Mouse (Mus musculus) heart, postnatal 0 days (tissue): Measurements from ENCODE around the gene Cxcl16. TPM values are rescaled to one million over a fixed set of nuclear protein-coding genes. Genes with fewer than 3 reads are reported as not detected.
"Not testable (repeated sequence)": the region's sequence is repeated elsewhere in the genome, so short reads cannot be mapped to it uniquely, and the experiment has no call there.

ENCODE experiments used
- ATAC-seq: fragments of 200-750 bp; cut with Nextera tagmentation; 2 replicates; pipeline ENCODE4 v1.8.0; 2017; ENCODE audit warnings: low read depth, moderate number of reproducible peaks, moderate library complexity; ENCODE audit not compliant: insufficient read depth
- DNase-seq: peaks from one replicate; pipeline ENCODE4 v3.0.0-alpha.2; 2016; ENCODE audit warnings: low spot score
- H3K27ac ChIP-seq: fragments of 300-500 bp; sonication (generic); 2 replicates; pipeline ENCODE4 v1.5.1; 2014; ENCODE audit warnings: low read depth, mild to moderate bottlenecking
- H3K27me3 ChIP-seq: fragments of 300-500 bp; sonication (generic); 2 replicates; pipeline ENCODE4 v1.6.1; 2014; ENCODE audit warnings: low read length, mixed read lengths; ENCODE audit not compliant: control insufficient read depth, insufficient read depth
- H3K36me3 ChIP-seq: fragments of 300-500 bp; sonication (generic); replicated peaks from 2 replicates; pipeline ENCODE4 v1.6.1; 2014; ENCODE audit warnings: low read length, mixed read lengths; ENCODE audit not compliant: control insufficient read depth, insufficient read depth
- H3K4me1 ChIP-seq: fragments of 300-500 bp; sonication (generic); 2 replicates; pipeline ENCODE4 v1.6.1; 2014; ENCODE audit warnings: antibody characterized with exemption; ENCODE audit not compliant: control insufficient read depth, insufficient read depth
- H3K4me2 ChIP-seq: fragments of 300-500 bp; sonication (generic); 2 replicates; pipeline ENCODE4 v1.6.1; 2014; ENCODE audit warnings: low read depth, mild to moderate bottlenecking, low read length, moderate library complexity
- H3K4me3 ChIP-seq: fragments of 300-500 bp; sonication (generic); 2 replicates; pipeline ENCODE4 v1.5.1; 2014; ENCODE audit warnings: low read depth, low read length
- H3K9ac ChIP-seq: fragments of 300-500 bp; sonication (generic); replicated peaks from 2 replicates; pipeline ENCODE4 v1.6.1; 2014; ENCODE audit warnings: low read depth, low read length, mixed read lengths
- H3K9me3 ChIP-seq: fragments of 300-500 bp; sonication (generic); replicated peaks from 2 replicates; pipeline ENCODE4 v1.6.1; 2016; ENCODE audit warnings: low read length; ENCODE audit not compliant: control insufficient read depth
- CTCF ChIP-seq: IDR thresholded peaks from 2 replicates; pipeline ENCODE4 v1.5.1; 2016; ENCODE audit warnings: antibody characterized with exemption, control low read depth, low read depth
- EP300 ChIP-seq: IDR thresholded peaks from 2 replicates; pipeline ENCODE4 v1.6.1; 2016; ENCODE audit warnings: antibody characterized with exemption, low read depth
- WGBS: fragments of 180-500 bp; shearing (Covaris S2); extraction: QIAGEN DNeasy Blood & Tissue Kit; methylation state at CpG from one replicate; pipeline ENCODE4 v1.1.7; 2014; 5-methylcytosine and 5-hydroxymethylcytosine counted together
- polyA plus RNA-seq: library from polyadenylated mRNA; unstranded; fragments of >200 nt; fragmentation: Nextera tagmentation; extraction: Ambion mirVana; gene quantifications from 2 replicates; pipeline ENCODE4 v1.2.1, GENCODE M21; 2015
- total RNA-seq: library from RNA; depleted of rRNA; stranded (reverse); fragments of >200 nt; gene quantifications from 2 replicates; pipeline ENCODE4 v1.2.3, GENCODE M21; 2014; ENCODE audit warnings: low replicate concordance

The Cxcl16 gene
- total and polyA plus RNA-seq, 2 experiments from 2014 or later = 5.9 to 9.8 TPM

DNA sequence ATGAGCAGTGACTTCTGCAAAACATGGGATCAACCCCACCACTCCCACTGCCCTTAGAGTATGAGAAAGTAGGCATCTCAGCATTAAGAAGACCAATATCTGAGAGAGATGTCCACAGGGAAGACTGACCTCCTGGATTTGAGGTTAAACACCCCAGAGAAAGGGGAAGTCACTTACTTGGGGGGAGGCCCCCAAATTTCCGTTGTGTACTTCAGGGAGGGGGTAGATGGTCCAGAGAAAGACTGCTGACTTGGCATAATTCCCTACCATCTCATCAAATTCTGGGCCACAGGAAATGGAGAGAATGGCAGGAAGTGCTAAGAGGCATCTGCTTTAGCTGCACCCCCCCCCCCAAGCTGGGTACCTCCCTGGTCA lies 26.2 kb downstream of the Cxcl16 start:
- Histone ChIP-seq H3K9me3 (no peaks in the 10 kb centered on the region), H3K9ac (no peak overlapping the region), H3K27me3 (no peaks in the 10 kb centered on the region), H3K4me1 (peaks cover 5% of the 10 kb centered on the region; the same call in 1 of the 2 replicates), H3K36me3 (peaks cover 22% of the 10 kb centered on the region), H3K4me2 (peak overlapping the region; percentile 77), H3K27ac (0 out of 2 replicates have a peak overlapping the region, but pooled peaks have one; percentile 11), H3K4me3 (peak overlapping the region; percentile 71; the same call in 1 of the 2 replicates)
- DNase-seq = no peak
- no peak for ATAC-seq
- TF ChIP-seq EP300 (no peak), CTCF (no peak)
- 67% methylated on average over 1 of the region's 1 CpGs for WGBS

- DNase-seq = no peak
Measured at GRCm38 (mm10) chr11:70432895-70433568, 26.8 kb downstream of the Cxcl16 start.

GRCm38 (mm10) chr11:70432048-70432894 lies 27.5 kb downstream of the Cxcl16 start, which contains the start of gene Arrb2:
Gene Arrb2 (plus strand): TSS chr11:70432635.
- H3K4me1 ChIP-seq = peaks cover 5% of the 10 kb centered on the region; the same call in 1 of the 2 replicates
- peaks cover 10% of the 10 kb centered on the region; the same call in 1 of the 2 replicates for H3K36me3 ChIP-seq
- peak within 1 kb of the TSS; percentile 77 for H3K4me2 ChIP-seq
- no peaks in the 10 kb centered on the region for H3K27me3 ChIP-seq
- peak; percentile 96 for DNase-seq
- 1% methylated on average over 75 of the region's 75 CpGs for WGBS
- ATAC-seq = peak; percentile 94
- H3K9me3 ChIP-seq = no peaks in the 10 kb centered on the region
- peak within 1 kb of the TSS; percentile 69 for H3K27ac ChIP-seq
- H3K4me3 ChIP-seq = peak within 1 kb of the TSS; percentile 71
- H3K9ac ChIP-seq = peak within 1 kb of the TSS; percentile 61
- TF ChIP-seq CTCF (peak; percentile 54), EP300 (no peak)

More at GRCm38 (mm10) chr11:70432895-70433568, 26.8 kb downstream of the Cxcl16 start:
- Histone ChIP-seq H3K4me1 (peaks cover 5% of the 10 kb centered on the region; the same call in 1 of the 2 replicates), H3K9me3 (no peaks in the 10 kb centered on the region), H3K27ac (peak overlapping the region; percentile 69), H3K4me3 (peak overlapping the region; percentile 71), H3K4me2 (peak overlapping the region; percentile 77), H3K27me3 (no peaks in the 10 kb centered on the region), H3K9ac (peak overlapping the region; percentile 61), H3K36me3 (peaks cover 18% of the 10 kb centered on the region)
- TF ChIP-seq CTCF (no peak), EP300 (no peak)
- 0 out of 2 replicates have a peak, but pooled peaks have one; percentile 3 for ATAC-seq
- 9% methylated on average over 15 of the region's 15 CpGs for WGBS

GRCm38 (mm10) chr11:70431574-70431973 lies 28.2 kb downstream of the Cxcl16 start:
- H3K27me3 ChIP-seq = no peaks in the 10 kb centered on the region
- peaks cover 5% of the 10 kb centered on the region; the same call in 1 of the 2 replicates for H3K4me1 ChIP-seq
- no peaks in the 10 kb centered on the region for H3K9me3 ChIP-seq
- no peak overlapping the region for H3K9ac ChIP-seq
- peaks cover 4% of the 10 kb centered on the region; the same call in 1 of the 2 replicates for H3K36me3 ChIP-seq
- TF ChIP-seq CTCF (no peak), EP300 (no peak)
- WGBS = 31% methylated on average over 5 of the region's 5 CpGs
- no peak overlapping the region for H3K4me3 ChIP-seq
- H3K27ac ChIP-seq = no peak overlapping the region
- DNase-seq = no peak
- H3K4me2 ChIP-seq = peak overlapping the region; percentile 77
- ATAC-seq = no peak

DNA sequence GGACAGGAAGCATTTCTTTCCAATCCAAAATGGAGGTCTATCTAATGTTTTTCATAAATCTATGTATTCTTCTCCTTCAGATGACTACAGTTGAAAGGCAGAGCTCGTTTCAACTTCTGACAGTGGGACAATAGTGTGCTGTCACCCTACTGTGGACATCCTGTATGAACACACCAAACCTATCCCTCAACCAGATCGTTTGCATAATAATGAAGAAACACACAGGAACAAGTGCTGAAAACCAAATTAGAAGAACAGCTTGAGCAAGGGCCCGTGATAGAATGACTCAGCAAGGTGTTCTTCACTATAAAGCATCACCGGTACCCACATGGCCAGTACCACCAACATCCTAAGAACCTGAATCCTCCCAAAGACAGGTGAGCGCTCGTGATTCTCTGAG lies 33.2 kb downstream of the Cxcl16 start:
- ATAC-seq, H3K4me2 ChIP-seq, H3K27me3 ChIP-seq, DNase-seq, H3K27ac ChIP-seq, H3K4me1 ChIP-seq, H3K9ac ChIP-seq, H3K36me3 ChIP-seq, H3K9me3 ChIP-seq, H3K4me3 ChIP-seq: not testable (repeated sequence)
- 58% methylated on average over 6 of the region's 6 CpGs for WGBS
